Mouse (Mus musculus) leukemia stem cell, adult 10-12 weeks (primary cell): Measurements from ENCODE around the gene Lyz2. TPM values are rescaled to one million over a fixed set of nuclear protein-coding genes. Genes with fewer than 3 reads are reported as not detected.

ENCODE experiments used
- polyA plus RNA-seq: library from polyadenylated mRNA; stranded (reverse); fragments of >175 nt; gene quantifications from 2 replicates; pipeline ENCODE4 v1.2.3, GENCODE M21; 2012; ENCODE audit warnings: low replicate concordance

The Lyz2 gene
- polyA plus RNA-seq = 7.9 and 8.5 TPM in 2 replicates

GRCm38 (mm10) chr10:117282049-117282448 is at the start of gene Lyz2:
TSS of gene Lyz2 (minus strand) at chr10:117282321.

GRCm38 (mm10) chr10:117292671-117293070 is 10.6 kb upstream of the Lyz2 start, which contains the start of gene Lyz1:
TSS of gene Lyz1 (minus strand) at chr10:117292868.

GRCm38 (mm10) chr10:117238603-117239002 is 43.5 kb downstream of the Lyz2 start, which contains the start of gene 9530003J23Rik:
TSS of gene 9530003J23Rik (minus strand) at chr10:117238703.

Other genes starting within 250 kb of the Lyz2 start
- not detected in 2 replicates for gene Lrrc10, start 237.0 kb downstream of the Lyz2 start, polyA plus RNA-seq
- 10.5 and 20.7 TPM in 2 replicates for gene Cct2, start 218.5 kb downstream of the Lyz2 start, polyA plus RNA-seq
- 8.1 and 9.3 TPM in 2 replicates for gene Frs2, start 133.8 kb downstream of the Lyz2 start, polyA plus RNA-seq
- gene Yeats4, start 57.8 kb downstream of the Lyz2 start, polyA plus RNA-seq = 115 and 145 TPM in 2 replicates
- not detected in 2 replicates for gene 9530003J23Rik, start 43.6 kb downstream of the Lyz2 start, polyA plus RNA-seq
- not detected in 2 replicates for gene Lyz1, start 10.5 kb upstream of the Lyz2 start, polyA plus RNA-seq
- 687 and 841 TPM in 2 replicates for gene Cpsf6, start 97.7 kb upstream of the Lyz2 start, polyA plus RNA-seq